Mouse (Mus musculus): ENCODE data around the gene Slc25a47. TPM values are rescaled to one million over a fixed set of nuclear protein-coding genes. Genes with fewer than 3 reads are reported as not detected.

Slc25a47 gene
- polyA plus RNA-seq, 1 experiment = 1.2 TPM

DNA sequence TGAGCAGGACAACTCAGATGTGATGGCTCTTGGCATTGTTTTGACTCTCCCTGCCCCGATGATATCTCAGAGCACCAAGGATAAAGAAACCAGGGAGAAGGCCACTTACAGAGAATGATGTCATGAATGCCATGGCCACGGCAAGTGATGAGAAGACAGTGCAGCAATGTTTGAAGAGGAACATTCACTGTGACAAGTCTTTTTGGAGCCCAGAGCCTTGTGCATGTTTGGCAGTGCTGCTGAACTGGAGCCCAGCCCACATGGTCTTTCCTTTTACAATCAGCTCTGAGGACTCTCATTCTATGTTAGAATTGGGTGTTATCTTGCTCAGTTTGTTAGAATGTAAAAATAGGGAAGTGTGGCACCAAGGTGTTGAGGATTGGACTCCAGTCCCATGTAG, 27.4 kb upstream of the Slc25a47 start:
- peaks cover 75% of the 10 kb centered on the region for H3K36me3 ChIP-seq (replicated peaks; ENCODE audit: low read length)
- TF ChIP-seq FLI1 (IDR thresholded peaks at IDR 0.05; ENCODE audit: low read length) (no peak), GATA1 (IDR thresholded peaks at IDR 0.05; ENCODE audit: borderline replicate concordance, low read length) (no peak)
- no peak overlapping the region for H3K4me3 ChIP-seq (replicated peaks)
- H3K4me1 ChIP-seq = peaks cover 87% of the 10 kb centered on the region
- H3K27me3 ChIP-seq (replicated peaks) = no peaks in the 10 kb centered on the region
- H3K9me3 ChIP-seq = no peaks in the 10 kb centered on the region

DNA sequence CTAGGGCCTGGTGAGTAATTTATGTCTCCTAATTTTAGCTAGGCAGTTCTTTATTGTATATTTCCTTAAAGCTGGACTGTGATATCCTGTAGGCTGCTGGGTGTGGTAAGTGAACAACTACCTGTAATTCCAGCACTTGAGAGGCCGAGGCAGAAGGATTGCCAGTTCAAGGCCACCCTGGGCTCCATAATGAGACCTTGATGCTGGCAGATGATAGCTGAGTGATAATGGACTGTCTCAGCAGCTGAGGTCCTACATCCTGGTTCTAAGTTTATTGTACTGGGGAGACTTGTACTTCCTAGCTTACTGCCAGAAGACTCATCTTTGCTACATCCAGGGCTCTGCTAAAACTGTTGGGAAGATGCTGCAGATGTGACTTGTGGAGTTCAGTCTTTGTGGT, 26.1 kb upstream of the Slc25a47 start:
- no peak for TF ChIP-seq GATA1 (IDR thresholded peaks at IDR 0.05; ENCODE audit: borderline replicate concordance, low read length)
- no peak for TF ChIP-seq FLI1 (IDR thresholded peaks at IDR 0.05; ENCODE audit: low read length)
- Histone ChIP-seq H3K27me3 (replicated peaks) (no peaks in the 10 kb centered on the region), H3K4me3 (replicated peaks) (no peak overlapping the region), H3K36me3 (replicated peaks; ENCODE audit: low read length) (peaks cover 82% of the 10 kb centered on the region), H3K9me3 (no peaks in the 10 kb centered on the region), H3K4me1 (peaks cover 83% of the 10 kb centered on the region)

DNA sequence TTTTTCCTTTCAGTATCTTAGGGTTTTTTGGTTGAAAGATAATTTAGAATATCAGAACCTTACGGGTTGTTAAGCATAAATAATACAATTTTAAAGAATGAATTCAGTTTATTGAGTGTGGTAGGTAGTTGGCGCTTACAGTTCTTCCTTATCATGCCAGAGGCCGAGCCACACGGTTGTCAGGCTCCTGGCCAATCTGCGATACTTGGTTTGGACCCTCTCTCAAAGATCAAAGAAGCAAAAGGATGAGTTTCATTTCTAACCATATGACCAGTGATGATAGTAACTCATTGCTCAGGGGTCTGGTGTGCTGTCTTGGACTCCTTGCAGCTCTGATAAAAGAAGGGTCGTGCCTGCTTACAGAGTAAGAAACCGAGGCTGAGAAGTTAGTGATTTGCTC, 25.5 kb upstream of the Slc25a47 start:
- H3K27me3 ChIP-seq (replicated peaks) = no peaks in the 10 kb centered on the region
- no peak overlapping the region for H3K4me3 ChIP-seq (replicated peaks)
- TF ChIP-seq GATA1 (IDR thresholded peaks at IDR 0.05; ENCODE audit: borderline replicate concordance, low read length) = no peak
- TF ChIP-seq FLI1 (IDR thresholded peaks at IDR 0.05; ENCODE audit: low read length) = no peak
- peaks cover 88% of the 10 kb centered on the region for H3K36me3 ChIP-seq (replicated peaks; ENCODE audit: low read length)
- peaks cover 83% of the 10 kb centered on the region for H3K4me1 ChIP-seq
- no peaks in the 10 kb centered on the region for H3K9me3 ChIP-seq

DNA sequence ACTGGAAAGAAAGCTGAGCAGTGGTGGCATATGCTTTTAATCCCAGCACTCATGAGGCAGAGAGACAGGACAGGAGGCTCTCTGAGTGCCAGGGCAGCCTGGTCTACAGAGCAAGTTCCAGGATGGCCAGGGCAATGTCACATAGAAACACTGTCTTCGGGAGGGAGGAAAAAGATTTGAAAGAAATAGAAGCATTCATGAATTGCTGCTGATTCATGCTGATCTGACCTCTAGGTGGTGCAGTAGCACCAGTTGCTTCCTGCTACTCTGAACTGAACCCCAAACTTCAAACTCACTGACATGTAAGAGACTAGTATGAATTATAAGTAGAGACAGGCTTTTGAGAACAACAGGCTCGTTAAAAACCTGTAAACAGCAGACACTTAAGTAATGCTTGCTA, 24.7 kb upstream of the Slc25a47 start:
- TF ChIP-seq GATA1 (IDR thresholded peaks at IDR 0.05; ENCODE audit: borderline replicate concordance, low read length) (no peak), FLI1 (IDR thresholded peaks at IDR 0.05; ENCODE audit: low read length) (no peak)
- Histone ChIP-seq H3K9me3 (no peaks in the 10 kb centered on the region), H3K4me1 (peaks cover 76% of the 10 kb centered on the region), H3K27me3 (replicated peaks) (no peaks in the 10 kb centered on the region), H3K36me3 (replicated peaks; ENCODE audit: low read length) (peaks cover 85% of the 10 kb centered on the region), H3K4me3 (replicated peaks) (peak overlapping the region; percentile 66)

DNA sequence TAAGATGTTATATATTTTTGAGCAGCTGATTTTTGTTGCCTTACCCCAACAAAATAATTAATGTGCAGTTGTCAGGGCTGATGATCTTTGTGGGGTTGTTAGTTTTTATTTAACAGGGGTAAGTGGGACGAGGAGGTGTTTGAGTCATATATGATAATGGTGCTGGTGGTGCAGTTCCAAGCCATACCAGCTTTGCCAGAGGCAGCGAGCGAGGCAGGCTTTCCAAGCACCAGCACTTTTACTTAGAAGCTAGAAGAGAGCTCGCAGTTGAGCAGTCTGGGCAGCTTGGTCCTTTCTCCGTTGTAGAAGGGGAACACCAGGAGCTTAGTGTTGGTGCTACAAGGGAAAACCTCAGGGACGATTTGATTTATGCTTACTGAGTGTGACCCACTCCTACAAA, 23.4 kb upstream of the Slc25a47 start:
- TF ChIP-seq GATA1 (IDR thresholded peaks at IDR 0.05; ENCODE audit: borderline replicate concordance, low read length) (no peak), FLI1 (IDR thresholded peaks at IDR 0.05; ENCODE audit: low read length) (no peak)
- H3K4me3 ChIP-seq (replicated peaks) = no peak overlapping the region
- peaks cover 68% of the 10 kb centered on the region for H3K4me1 ChIP-seq
- H3K9me3 ChIP-seq = no peaks in the 10 kb centered on the region
- peaks cover 84% of the 10 kb centered on the region for H3K36me3 ChIP-seq (replicated peaks; ENCODE audit: low read length)
- H3K27me3 ChIP-seq (replicated peaks) = no peaks in the 10 kb centered on the region

DNA sequence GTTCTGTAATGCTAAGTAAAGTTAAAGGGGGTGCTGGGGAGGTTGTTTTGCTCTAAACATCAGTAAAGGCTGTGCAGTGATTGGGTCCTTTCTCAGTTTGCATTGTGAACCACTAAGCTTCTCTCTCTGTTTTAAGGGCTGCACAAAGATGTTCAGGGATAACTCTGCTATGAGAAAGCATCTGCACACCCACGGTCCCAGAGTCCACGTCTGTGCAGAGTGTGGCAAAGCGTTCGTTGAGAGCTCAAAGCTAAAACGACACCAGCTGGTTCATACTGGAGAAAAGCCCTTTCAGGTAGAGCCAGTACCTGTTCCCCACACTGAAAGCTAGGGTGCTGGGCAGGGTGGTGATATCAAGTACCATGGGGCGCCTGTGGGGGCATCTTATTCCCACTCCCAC, 21.4 kb upstream of the Slc25a47 start:
- TF ChIP-seq GATA1 (IDR thresholded peaks at IDR 0.05; ENCODE audit: borderline replicate concordance, low read length) (no peak), FLI1 (IDR thresholded peaks at IDR 0.05; ENCODE audit: low read length) (no peak)
- peaks cover 84% of the 10 kb centered on the region for H3K36me3 ChIP-seq (replicated peaks; ENCODE audit: low read length)
- no peak overlapping the region for H3K4me3 ChIP-seq (replicated peaks)
- H3K9me3 ChIP-seq = no peaks in the 10 kb centered on the region
- no peaks in the 10 kb centered on the region for H3K27me3 ChIP-seq (replicated peaks)
- peaks cover 59% of the 10 kb centered on the region for H3K4me1 ChIP-seq

DNA sequence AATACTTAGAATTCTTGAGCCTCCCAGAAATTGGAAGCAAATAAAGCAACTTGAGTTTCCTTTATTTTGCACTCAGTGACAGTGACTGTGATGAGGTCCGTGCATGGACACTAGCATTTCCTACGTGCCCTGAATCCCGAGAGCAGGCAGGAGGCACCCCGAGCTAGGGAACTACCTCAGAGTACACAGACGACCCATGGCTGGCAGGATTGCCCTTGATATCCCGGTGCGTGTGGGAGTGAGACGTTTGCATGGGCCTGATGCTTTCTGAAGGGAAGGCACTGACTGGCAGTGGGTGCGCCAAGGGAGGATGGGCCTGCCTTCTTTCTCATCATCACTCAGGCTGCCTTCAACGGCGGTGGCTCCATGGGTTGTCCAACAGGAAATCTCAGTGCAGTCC, 19.3 kb upstream of the Slc25a47 start:
- no peaks in the 10 kb centered on the region for H3K9me3 ChIP-seq
- no peaks in the 10 kb centered on the region for H3K27me3 ChIP-seq (replicated peaks)
- H3K4me1 ChIP-seq = peaks cover 45% of the 10 kb centered on the region
- no peak for TF ChIP-seq GATA1 (IDR thresholded peaks at IDR 0.05; ENCODE audit: borderline replicate concordance, low read length)
- no peak for TF ChIP-seq FLI1 (IDR thresholded peaks at IDR 0.05; ENCODE audit: low read length)
- peaks cover 89% of the 10 kb centered on the region for H3K36me3 ChIP-seq (replicated peaks; ENCODE audit: low read length)
- no peak overlapping the region for H3K4me3 ChIP-seq (replicated peaks)

DNA sequence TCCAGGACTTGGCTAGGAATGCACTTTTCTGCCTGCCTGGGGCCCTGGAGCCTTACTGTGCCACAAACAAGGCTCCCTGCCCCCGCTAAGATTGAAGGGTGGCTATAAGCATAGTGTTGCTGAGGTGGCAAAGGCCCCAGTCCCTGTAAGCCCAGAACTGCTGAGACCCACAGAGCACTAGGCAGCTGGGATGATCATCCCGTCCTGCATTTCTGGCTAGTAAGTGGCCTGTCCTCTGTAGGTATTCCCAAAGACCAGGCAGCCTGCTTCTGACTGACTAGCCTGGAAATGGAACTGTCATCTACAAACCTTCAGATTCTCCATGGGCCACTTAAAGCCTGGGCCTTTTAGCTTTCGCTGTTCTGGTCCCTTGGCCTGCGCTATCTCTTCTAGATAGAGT, 15.4 kb upstream of the Slc25a47 start:
- Histone ChIP-seq H3K36me3 (replicated peaks; ENCODE audit: low read length) (peaks cover 61% of the 10 kb centered on the region), H3K4me3 (replicated peaks) (no peak overlapping the region), H3K4me1 (peaks cover 27% of the 10 kb centered on the region), H3K9me3 (no peaks in the 10 kb centered on the region), H3K27me3 (replicated peaks) (no peaks in the 10 kb centered on the region)
- TF ChIP-seq GATA1 (IDR thresholded peaks at IDR 0.05; ENCODE audit: borderline replicate concordance, low read length) (no peak), FLI1 (IDR thresholded peaks at IDR 0.05; ENCODE audit: low read length) (no peak)

DNA sequence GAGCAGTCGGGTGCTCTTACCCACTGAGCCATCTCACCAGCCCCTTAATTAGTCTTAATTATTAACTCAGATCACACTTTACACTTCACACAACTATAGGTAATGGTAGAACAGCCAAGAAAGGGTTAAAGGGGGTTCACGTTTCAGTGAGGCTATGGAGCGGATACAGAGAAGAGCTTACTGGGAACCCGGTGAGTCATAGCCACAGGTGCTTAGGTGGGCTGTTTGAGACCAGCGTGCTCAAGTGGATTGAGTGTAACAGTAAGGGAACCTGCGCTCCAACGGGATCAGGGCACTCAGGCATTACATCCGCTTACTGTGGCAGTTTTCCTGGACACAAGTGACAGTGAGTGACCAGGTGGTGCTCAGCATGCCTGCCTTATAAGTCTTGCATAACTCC, 12.8 kb upstream of the Slc25a47 start:
- peaks cover 18% of the 10 kb centered on the region for H3K4me1 ChIP-seq
- no peaks in the 10 kb centered on the region for H3K27me3 ChIP-seq (replicated peaks)
- H3K9me3 ChIP-seq = peaks cover 16% of the 10 kb centered on the region
- peaks cover 64% of the 10 kb centered on the region for H3K36me3 ChIP-seq (replicated peaks; ENCODE audit: low read length)
- H3K4me3 ChIP-seq (replicated peaks) = no peak overlapping the region
- TF ChIP-seq FLI1 (IDR thresholded peaks at IDR 0.05; ENCODE audit: low read length) (no peak), GATA1 (IDR thresholded peaks at IDR 0.05; ENCODE audit: borderline replicate concordance, low read length) (no peak)

DNA sequence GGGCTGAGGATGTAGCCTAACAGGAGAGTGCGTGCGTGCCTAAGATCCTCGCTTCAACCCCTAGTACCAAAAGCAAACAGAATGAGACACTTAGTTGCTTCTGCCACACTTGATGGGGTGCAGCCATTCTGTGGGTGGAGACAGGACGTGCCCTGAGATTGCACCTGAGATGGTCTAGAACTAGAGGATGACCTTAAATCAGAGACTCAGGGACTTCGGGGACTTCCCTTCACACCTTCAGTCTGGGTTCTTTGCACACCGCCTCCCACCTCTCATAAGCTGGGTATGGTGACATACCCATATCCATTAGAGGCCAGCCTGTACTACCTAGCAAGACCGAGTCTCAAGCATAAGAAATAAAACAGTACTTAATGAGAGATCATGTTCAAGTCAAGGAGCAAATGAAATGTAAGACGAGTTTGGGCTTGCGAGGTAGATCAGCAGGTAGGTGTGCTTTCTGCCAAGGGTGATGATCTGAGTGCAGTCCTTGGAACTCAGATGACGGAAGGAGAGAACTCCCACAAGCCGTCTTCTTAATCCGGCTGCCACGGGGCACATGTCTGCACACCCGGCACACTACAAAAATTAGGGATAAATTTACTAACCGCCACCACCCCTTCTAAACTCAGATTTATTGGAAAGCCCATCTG, 11.5 kb upstream of the Slc25a47 start:
- Histone ChIP-seq H3K9me3 (peaks cover 19% of the 10 kb centered on the region), H3K4me3 (replicated peaks) (no peak overlapping the region), H3K36me3 (replicated peaks; ENCODE audit: low read length) (peaks cover 56% of the 10 kb centered on the region), H3K4me1 (peaks cover 13% of the 10 kb centered on the region), H3K27me3 (replicated peaks) (no peaks in the 10 kb centered on the region)
- TF ChIP-seq GATA1 (IDR thresholded peaks at IDR 0.05; ENCODE audit: borderline replicate concordance, low read length) = no peak
- TF ChIP-seq FLI1 (IDR thresholded peaks at IDR 0.05; ENCODE audit: low read length) = no peak
